Mouse (Mus musculus): ENCODE measurements around the gene Neurod2.

Neurod2 gene

GRCm38 (mm10) chr11:98329081-98329959, at the start of gene Neurod2:
Gene Neurod2, minus strand, starts transcription at chr11:98329648.
- DNase-seq (ENCODE audit: low read depth), result no peak

GRCm38 (mm10) chr11:98377787-98378186, 48.3 kb upstream of the Neurod2 start:
- no peak for DNase-seq (ENCODE audit: low read depth)

- no peak for DNase-seq (ENCODE audit: low read depth)
Measured at GRCm38 (mm10) chr11:98376756-98377155, 47.3 kb upstream of the Neurod2 start.

- no peak for DNase-seq (ENCODE audit: low read depth)
Measured at GRCm38 (mm10) chr11:98374266-98374665, 44.8 kb upstream of the Neurod2 start.

GRCm38 (mm10) chr11:98373244-98373643, 43.8 kb upstream of the Neurod2 start:
- no peak for DNase-seq (ENCODE audit: low read depth)

GRCm38 (mm10) chr11:98372406-98372805, 43.0 kb upstream of the Neurod2 start:
- DNase-seq (ENCODE audit: low read depth), result peak; percentile 70

GRCm38 (mm10) chr11:98371556-98372240, 42.2 kb upstream of the Neurod2 start:
- no peak for DNase-seq (ENCODE audit: low read depth)

GRCm38 (mm10) chr11:98370588-98370987, 41.1 kb upstream of the Neurod2 start:
- no peak for DNase-seq (ENCODE audit: low read depth)

GRCm38 (mm10) chr11:98369337-98369736, 39.9 kb upstream of the Neurod2 start:
- DNase-seq (ENCODE audit: low read depth), result no peak

- DNase-seq (ENCODE audit: low read depth), result no peak
Measured at GRCm38 (mm10) chr11:98367863-98368186, 38.4 kb upstream of the Neurod2 start.

GRCm38 (mm10) chr11:98367171-98367862, 37.9 kb upstream of the Neurod2 start:
- no peak for DNase-seq (ENCODE audit: low read depth)

GRCm38 (mm10) chr11:98366290-98366689, 36.8 kb upstream of the Neurod2 start:
- DNase-seq (ENCODE audit: low read depth), result no peak

GRCm38 (mm10) chr11:98364410-98364809, 35.0 kb upstream of the Neurod2 start:
- DNase-seq (ENCODE audit: low read depth), result no peak

- no peak for DNase-seq (ENCODE audit: low read depth)
Measured at GRCm38 (mm10) chr11:98363817-98364216, 34.4 kb upstream of the Neurod2 start.

- DNase-seq (ENCODE audit: low read depth), result peak; percentile 29
Measured at GRCm38 (mm10) chr11:98360866-98361521, 31.5 kb upstream of the Neurod2 start.

GRCm38 (mm10) chr11:98358161-98359083, 29.0 kb upstream of the Neurod2 start, which contains the start of gene Stard3:
Gene Stard3, plus strand, starts transcription at chr11:98358368.
- peak; percentile 94 for DNase-seq (ENCODE audit: low read depth)

- DNase-seq (ENCODE audit: low read depth), result no peak
Measured at GRCm38 (mm10) chr11:98357396-98358160, 28.1 kb upstream of the Neurod2 start.

GRCm38 (mm10) chr11:98356625-98357394, 27.4 kb upstream of the Neurod2 start:
- no peak for DNase-seq (ENCODE audit: low read depth)

GRCm38 (mm10) chr11:98355732-98356299, 26.4 kb upstream of the Neurod2 start:
- DNase-seq (ENCODE audit: low read depth), result peak; percentile 80
